Mouse (Mus musculus) midbrain, postnatal 0 days (tissue): ENCODE data around the gene Cpne4. TPM values are rescaled to one million over a fixed set of nuclear protein-coding genes. Genes with fewer than 3 reads are reported as not detected.

Experiments used
- ATAC-seq: fragments of 200-750 bp; cut with Nextera tagmentation; 2 replicates; pipeline ENCODE4 v1.8.0; 2017; ENCODE audit warnings: moderate number of reproducible peaks, mild to moderate bottlenecking, moderate TSS enrichment, moderate library complexity; ENCODE audit not compliant: low FRiP score
- DNase-seq: peaks from one replicate; pipeline ENCODE4 v3.0.0-alpha.2; 2015; ENCODE audit warnings: low spot score
- H3K27ac ChIP-seq: fragments of 300-500 bp; sonication (generic); 2 replicates; pipeline ENCODE4 v1.5.1; 2014; ENCODE audit warnings: low read depth, mild to moderate bottlenecking, low read length, mixed read lengths
- H3K27me3 ChIP-seq: fragments of 300-500 bp; sonication (generic); 2 replicates; pipeline ENCODE4 v1.6.1; 2014; ENCODE audit warnings: low read length, control low read depth, mixed read lengths; ENCODE audit not compliant: insufficient read depth
- H3K36me3 ChIP-seq: fragments of 300-500 bp; sonication (generic); 2 replicates; pipeline ENCODE4 v1.6.1; 2014; ENCODE audit warnings: low read length, control low read depth, mixed read lengths; ENCODE audit not compliant: insufficient read depth
- H3K4me1 ChIP-seq: fragments of 300-500 bp; sonication (generic); 2 replicates; pipeline ENCODE4 v1.6.1; 2014; ENCODE audit warnings: mild to moderate bottlenecking, control low read depth, antibody characterized with exemption, low read length, mixed read lengths; ENCODE audit not compliant: insufficient read depth
- H3K4me2 ChIP-seq: fragments of 300-500 bp; sonication (generic); 2 replicates; pipeline ENCODE4 v1.6.1; 2014; ENCODE audit warnings: low read depth, mild to moderate bottlenecking, low read length, mixed read lengths; ENCODE audit not compliant: poor library complexity, severe bottlenecking
- H3K4me3 ChIP-seq: fragments of 300-500 bp; sonication (generic); 2 replicates; pipeline ENCODE4 v1.5.1; 2014; ENCODE audit warnings: low read depth, mild to moderate bottlenecking, low read length, moderate library complexity
- H3K9ac ChIP-seq: fragments of 300-500 bp; sonication (generic); replicated peaks from 2 replicates; pipeline ENCODE4 v1.6.1; 2014; ENCODE audit warnings: mild to moderate bottlenecking, low read length, moderate library complexity, mixed read lengths; ENCODE audit not compliant: poor library complexity, severe bottlenecking
- H3K9me3 ChIP-seq: fragments of 300-500 bp; sonication (generic); 2 replicates; pipeline ENCODE4 v1.6.1; 2016; ENCODE audit warnings: low read length, control low read depth
- CTCF ChIP-seq: IDR thresholded peaks from 2 replicates; pipeline ENCODE4 v1.5.1; 2016; ENCODE audit warnings: antibody characterized with exemption, mild to moderate bottlenecking
- WGBS: fragments of 180-500 bp; shearing (Covaris S2); extraction: QIAGEN DNeasy Blood & Tissue Kit; methylation state at CpG from one replicate; pipeline ENCODE4 v1.1.7; 2014; 5-methylcytosine and 5-hydroxymethylcytosine counted together
- polyA plus RNA-seq: library from polyadenylated mRNA; unstranded; fragments of >200 nt; fragmentation: Nextera tagmentation; extraction: Ambion mirVana; gene quantifications from 2 replicates; pipeline ENCODE4 v1.2.1, GENCODE M21; 2015
- total RNA-seq: library from RNA; depleted of rRNA; stranded (reverse); fragments of >200 nt; gene quantifications from 2 replicates; pipeline ENCODE4 v1.2.3, GENCODE M21; 2014

Cpne4 gene
- total and polyA plus RNA-seq, 2 experiments from 2014 or later, result 25.5 to 38.3 TPM

DNA sequence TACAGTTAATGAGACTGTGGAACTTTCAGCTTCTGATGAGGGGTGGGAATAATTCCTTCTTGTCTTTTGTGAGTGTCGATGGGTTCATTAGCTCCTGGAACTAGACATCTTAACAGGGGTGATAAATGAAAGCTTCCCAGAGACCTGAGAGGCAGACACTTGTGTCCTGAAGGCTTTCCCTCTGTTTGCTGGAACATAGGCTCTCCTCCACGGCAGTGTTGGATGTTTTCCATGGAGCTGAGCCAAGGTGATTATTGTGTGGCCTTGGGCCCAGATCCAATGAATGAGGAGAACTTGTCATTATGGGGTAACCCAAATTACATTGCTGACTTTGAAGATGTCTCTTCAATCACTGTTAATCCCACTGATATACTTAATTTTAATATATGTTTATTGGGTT lies 146.1 kb downstream of the Cpne4 start:
- no peaks in the 10 kb centered on the region for H3K9me3 ChIP-seq
- H3K27ac ChIP-seq, result no peak overlapping the region
- H3K27me3 ChIP-seq, result no peaks in the 10 kb centered on the region
- H3K4me1 ChIP-seq, result no peaks in the 10 kb centered on the region
- DNase-seq (peak; percentile 73), ATAC-seq (no peak)
- no peak overlapping the region for H3K4me3 ChIP-seq
- no peak overlapping the region for H3K4me2 ChIP-seq
- TF ChIP-seq CTCF, result no peak
- WGBS, result 43% methylated on average over 2 of the region's 2 CpGs
- H3K9ac ChIP-seq, result no peak overlapping the region
- H3K36me3 ChIP-seq, result no peaks in the 10 kb centered on the region

DNA sequence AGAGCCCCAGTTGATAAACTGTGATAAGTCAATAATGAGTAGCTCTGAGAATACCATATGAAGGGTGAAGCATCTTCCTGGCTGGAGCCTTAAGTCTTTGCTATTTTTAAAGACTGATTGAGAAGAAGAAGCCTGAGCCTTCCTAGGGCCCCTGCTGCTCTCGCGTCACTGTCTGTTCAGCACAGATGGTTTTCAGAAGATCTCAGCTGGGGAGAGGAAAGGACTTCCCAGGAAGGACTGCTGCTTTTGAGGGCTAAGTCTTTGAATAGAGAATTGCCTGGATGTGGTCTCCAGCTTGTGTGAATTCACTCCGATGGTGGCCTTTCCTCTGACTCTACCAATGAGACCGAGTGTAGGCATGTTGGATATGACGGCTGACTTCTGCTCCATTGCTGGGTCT lies 163.7 kb downstream of the Cpne4 start:
- 86% methylated on average over 5 of the region's 5 CpGs for WGBS
- Histone ChIP-seq H3K4me3 (no peak overlapping the region), H3K27ac (no peak overlapping the region), H3K4me1 (no peaks in the 10 kb centered on the region), H3K9ac (no peak overlapping the region), H3K27me3 (no peaks in the 10 kb centered on the region), H3K9me3 (no peaks in the 10 kb centered on the region), H3K36me3 (no peaks in the 10 kb centered on the region), H3K4me2 (no peak overlapping the region)
- DNase-seq (no peak), ATAC-seq (no peak)
- TF ChIP-seq CTCF, result no peak

DNA sequence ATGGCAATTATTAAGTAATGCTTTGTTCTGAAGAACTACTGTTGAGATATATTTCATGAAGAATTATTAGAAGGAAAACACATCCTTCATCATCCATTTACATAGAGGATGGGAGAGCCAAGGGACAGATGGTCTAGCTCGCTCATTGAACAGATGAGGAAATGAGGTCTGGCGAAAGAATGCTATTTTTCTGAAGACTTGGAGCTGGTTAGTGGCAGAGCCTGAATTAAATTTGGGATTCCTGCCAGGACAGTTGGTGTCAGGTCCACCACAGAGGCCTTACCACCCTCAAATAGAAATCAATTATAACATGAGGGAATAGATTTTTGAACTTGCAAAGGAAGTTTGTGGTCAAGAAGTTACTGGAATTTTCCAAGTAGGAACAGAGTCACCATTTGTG lies 178.2 kb downstream of the Cpne4 start:
- Histone ChIP-seq H3K36me3 (no peaks in the 10 kb centered on the region), H3K4me2 (no peak overlapping the region), H3K27ac (no peak overlapping the region), H3K27me3 (no peaks in the 10 kb centered on the region), H3K4me1 (no peaks in the 10 kb centered on the region), H3K4me3 (no peak overlapping the region), H3K9me3 (0 out of 2 replicates have a peak, but pooled peaks cover 3% of the 10 kb centered on the region), H3K9ac (no peak overlapping the region)
- no peak for TF ChIP-seq CTCF
- DNase-seq, result no peak
- 89% methylated on average over 2 of the region's 2 CpGs for WGBS
- no peak for ATAC-seq

DNA sequence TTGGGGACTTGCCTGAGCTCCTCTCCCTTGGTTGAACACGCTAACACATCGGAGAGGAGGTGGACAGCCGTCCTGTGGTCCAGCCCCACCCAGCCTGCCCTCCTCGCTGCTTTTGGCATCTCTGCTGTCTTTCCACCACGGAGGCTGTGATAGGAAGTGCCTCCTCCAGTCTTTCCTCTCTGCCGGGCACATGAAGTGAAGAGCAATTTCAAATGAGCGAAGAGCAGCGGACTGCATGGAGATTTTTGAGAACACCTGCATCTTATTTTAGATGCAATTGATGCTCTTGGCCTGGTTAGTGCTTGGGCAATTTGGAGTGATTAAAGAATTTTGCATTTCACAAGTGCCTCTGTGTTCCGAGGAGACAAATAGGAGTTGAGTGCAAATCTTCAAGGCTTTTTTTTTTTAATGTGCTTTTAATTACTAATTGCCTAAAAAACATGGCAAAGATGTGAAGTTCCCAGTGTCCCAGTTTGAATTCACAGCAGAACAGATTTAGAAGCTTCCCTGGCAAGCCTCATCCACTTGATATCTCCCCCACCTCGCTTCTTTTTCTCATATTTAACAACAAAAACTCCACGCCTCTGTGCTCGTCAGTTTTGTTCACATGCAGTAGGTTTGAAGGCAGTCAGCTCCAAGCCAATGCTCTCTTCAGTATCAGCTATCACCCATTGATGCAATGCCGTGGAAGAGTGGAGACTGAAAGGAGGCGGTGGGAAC lies 195.7 kb downstream of the Cpne4 start:
- no peaks in the 10 kb centered on the region for H3K9me3 ChIP-seq
- H3K36me3 ChIP-seq, result no peaks in the 10 kb centered on the region
- no peaks in the 10 kb centered on the region for H3K4me1 ChIP-seq
- H3K4me3 ChIP-seq, result no peak overlapping the region
- H3K27ac ChIP-seq, result no peak overlapping the region
- H3K4me2 ChIP-seq, result no peak overlapping the region
- no peak overlapping the region for H3K9ac ChIP-seq
- 81% methylated on average over 14 of the region's 14 CpGs for WGBS
- no peak for TF ChIP-seq CTCF
- H3K27me3 ChIP-seq, result no peaks in the 10 kb centered on the region
- ATAC-seq (no peak), DNase-seq (no peak)

DNA sequence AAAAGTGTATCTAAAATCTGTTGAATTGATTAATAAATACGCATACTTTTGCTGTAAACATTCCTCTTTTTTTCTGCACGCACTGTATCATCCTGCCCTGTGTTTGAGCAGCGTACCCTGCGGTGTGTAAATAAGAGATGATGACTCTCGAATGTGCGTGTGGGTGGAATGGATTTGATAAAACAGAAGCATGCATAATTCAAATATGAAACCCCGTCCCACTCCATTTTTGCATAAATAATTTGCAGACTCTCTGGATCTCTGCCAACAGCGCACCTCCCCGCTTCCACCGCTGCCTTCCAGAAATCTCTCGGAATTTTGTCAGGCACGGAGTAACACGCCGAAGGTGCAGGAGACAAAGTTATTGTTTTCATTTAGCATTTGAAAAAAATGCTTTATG lies 208.4 kb downstream of the Cpne4 start:
- TF ChIP-seq CTCF, result no peak
- ATAC-seq, result no peak
- Histone ChIP-seq H3K27ac (no peak overlapping the region), H3K4me3 (no peak overlapping the region), H3K27me3 (no peaks in the 10 kb centered on the region), H3K9me3 (no peaks in the 10 kb centered on the region), H3K36me3 (no peaks in the 10 kb centered on the region), H3K4me1 (no peaks in the 10 kb centered on the region), H3K4me2 (no peak overlapping the region), H3K9ac (no peak overlapping the region)
- WGBS, result 52% methylated on average over 14 of the region's 14 CpGs
- DNase-seq, result peak; percentile 9

DNA sequence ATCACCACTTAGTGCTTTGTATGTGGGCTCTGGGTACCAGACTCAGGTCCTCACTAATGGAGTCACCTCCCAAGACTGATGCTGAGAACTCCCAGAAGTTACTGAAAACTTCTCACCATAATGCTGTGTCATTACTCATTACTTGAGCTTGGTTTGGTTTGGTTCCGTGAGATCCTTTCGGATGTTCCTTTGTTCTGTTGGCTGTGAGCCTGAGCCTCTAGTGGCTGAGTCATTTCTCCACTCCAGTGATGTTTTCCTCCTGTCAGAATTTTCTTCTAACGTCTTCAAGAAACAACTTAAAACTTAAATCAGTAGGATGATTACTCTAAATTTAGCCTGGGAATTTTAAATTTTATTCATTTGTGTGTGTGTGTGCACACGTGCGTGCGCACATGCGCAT lies 212.9 kb downstream of the Cpne4 start:
- H3K27me3 ChIP-seq, result no peaks in the 10 kb centered on the region
- DNase-seq (no peak), ATAC-seq (no peak)
- no peak overlapping the region for H3K4me2 ChIP-seq
- H3K9me3 ChIP-seq, result no peaks in the 10 kb centered on the region
- 90% methylated on average over 7 of the region's 7 CpGs for WGBS
- no peaks in the 10 kb centered on the region for H3K4me1 ChIP-seq
- TF ChIP-seq CTCF, result no peak
- no peaks in the 10 kb centered on the region for H3K36me3 ChIP-seq
- H3K27ac ChIP-seq, result no peak overlapping the region
- no peak overlapping the region for H3K4me3 ChIP-seq
- H3K9ac ChIP-seq, result no peak overlapping the region
